Mouse (Mus musculus) lung, postnatal 0 days (tissue): ENCODE results near the gene BC029722.

Source experiments
- CTCF ChIP-seq: IDR thresholded peaks from 2 replicates; pipeline ENCODE4 v1.5.1; 2016; ENCODE audit warnings: antibody characterized with exemption, mild to moderate bottlenecking
- EP300 ChIP-seq: IDR thresholded peaks from 2 replicates; pipeline ENCODE4 v1.6.1; 2016; ENCODE audit warnings: antibody characterized with exemption, mild to moderate bottlenecking, control low read depth

GRCm38 (mm10) chr2:155848291-155848690, 29.1 kb upstream of the BC029722 start:
- TF ChIP-seq CTCF (peak; percentile 97), EP300 (no peak)
